Comparison of ENCODE assay signal across 9 mouse cellular contexts in genomic region chr9:72699702-72700101, GRCm38 (mm10). TPM values are rescaled to one million over a fixed set of nuclear protein-coding genes. Genes with fewer than 3 reads are reported as not detected.
DNase-seq lines count a peak whose midpoint lies in the region; ATAC-seq and TF ChIP-seq lines count a peak whose summit lies in the region.
"Had no signal": no experiment of that assay in that cellular context is flagged by ENCODE, and none has a peak within 500 bp of the region (broad histone marks: within the 10 kb centered on the region; RNA-seq: fewer than 3 reads in every experiment).

No protein-coding gene starts in this region.

- H3K36me3 ChIP-seq in heart, adult 2 months (ENCODE audit: control insufficient read depth, insufficient read depth, low read length), result peaks cover 81% of the 10 kb centered on the region
- H3K36me3 ChIP-seq in liver, embryonic 15.5 days (replicated peaks), result peaks cover 81% of the 10 kb centered on the region
- peaks cover 74% of the 10 kb centered on the region for H3K36me3 ChIP-seq in forebrain, embryonic 13.5 days (ENCODE audit: poor library complexity, severe bottlenecking)

- H3K27ac ChIP-seq in heart, adult 2 months, result peak overlapping the region; percentile 72
- peak overlapping the region; percentile 43; the same call in 1 of the 2 replicates for H3K27ac ChIP-seq in liver, embryonic 15.5 days (replicated peaks)
- no peak overlapping the region for H3K27ac ChIP-seq in forebrain, embryonic 13.5 days
- H3K27ac ChIP-seq: hindbrain, embryonic 15.5 days had no signal

- 17% methylated on average over 3 of the region's 3 CpGs for WGBS in heart, adult 2 months
- 16% methylated on average over 3 of the region's 3 CpGs for whole genome bisulfite sequencing in liver, embryonic 15.5 days (ENCODE audit: insufficient replicate concordance)
- 74% methylated on average over 3 of the region's 3 CpGs for WGBS in forebrain, embryonic 13.5 days

- DNase-seq in kidney, adult 8-10 months, result peak; percentile 39 to 43
- no peak for DNase-seq in kidney, postnatal 10 days
- DNase-seq in c-Kit-positive CD71-positive TER-119-negative erythroid progenitor cells, embryonic 14.5 days (ENCODE audit: low read depth), result peak; percentile 70
- DNase-seq in heart, adult 2 months, result peak; percentile 66 to 76
- no peak for DNase-seq in right cerebral cortex, postnatal 14 days
- no peak for DNase-seq in frontal cortex, postnatal 10 days (ENCODE audit: low spot score in 2 of 2)

- H3K4me1 ChIP-seq in heart, adult 2 months (ENCODE audit: control insufficient read depth, insufficient read depth, low read length), result peaks cover 31% of the 10 kb centered on the region
- peaks cover 53% of the 10 kb centered on the region for H3K4me1 ChIP-seq in liver, embryonic 15.5 days (replicated peaks)
- H3K4me1 ChIP-seq in forebrain, embryonic 13.5 days, result peaks cover 31% of the 10 kb centered on the region

- intact Hi-C loops in heart, adult 2 months (cut with DNase I), result no loop called here

- TF ChIP-seq POLR2A in heart, adult 2 months (IDR thresholded peaks at IDR 0.05; ENCODE audit: insufficient read depth, low read depth, low read length), result no peak

- no peaks in the 10 kb centered on the region for H3K27me3 ChIP-seq in heart, adult 2 months (ENCODE audit: control insufficient read depth, insufficient read depth, low read length)
- no peaks in the 10 kb centered on the region for H3K27me3 ChIP-seq in liver, embryonic 15.5 days
- H3K27me3 ChIP-seq in forebrain, embryonic 13.5 days, result no peaks in the 10 kb centered on the region
- H3K27me3 ChIP-seq: hindbrain, embryonic 15.5 days had no signal

- peak; percentile 91 for ATAC-seq in liver, embryonic 15.5 days (ENCODE audit: insufficient read depth)
- no peak for ATAC-seq in forebrain, embryonic 13.5 days

- no peak for TF ChIP-seq CTCF in heart, adult 2 months (IDR thresholded peaks at IDR 0.05)

- TF ChIP-seq EP300 in heart, adult 2 months (IDR thresholded peaks at IDR 0.05; ENCODE audit: insufficient read depth, low read depth, low read length), result no peak

- H3K4me2 ChIP-seq in liver, embryonic 15.5 days, result no peak overlapping the region
- H3K4me2 ChIP-seq in forebrain, embryonic 13.5 days, result no peak overlapping the region
- H3K4me2 ChIP-seq: hindbrain, embryonic 15.5 days had no signal

- H3K9ac ChIP-seq in heart, adult 2 months (ENCODE audit: low read depth, low read length), result no peak overlapping the region
- H3K9ac ChIP-seq in liver, embryonic 15.5 days, result no peak overlapping the region
- no peak overlapping the region for H3K9ac ChIP-seq in forebrain, embryonic 13.5 days
- H3K9ac ChIP-seq: hindbrain, embryonic 15.5 days had no signal

- no peak overlapping the region for H3K4me3 ChIP-seq in heart, adult 2 months
- no peak overlapping the region for H3K4me3 ChIP-seq in liver, embryonic 15.5 days (replicated peaks)
- no peak overlapping the region for H3K4me3 ChIP-seq in forebrain, embryonic 13.5 days
- H3K4me3 ChIP-seq: hindbrain, embryonic 15.5 days had no signal

- no peaks in the 10 kb centered on the region for H3K9me3 ChIP-seq in liver, embryonic 15.5 days (replicated peaks)
- no peaks in the 10 kb centered on the region for H3K9me3 ChIP-seq in forebrain, embryonic 13.5 days (replicated peaks)
- H3K9me3 ChIP-seq: hindbrain, embryonic 15.5 days had no signal

- peaks cover 8% of the 10 kb centered on the region for H3K79me2 ChIP-seq in heart, adult 2 months (replicated peaks; ENCODE audit: control insufficient read depth, insufficient read depth, low read length)

RNA-seq across cellular contexts. Expression of gene Nedd4, which starts 37.6 kb away (rescaled TPM):
- 100 to 1,000 TPM; 317 to 357 TPM for total RNA-seq in heart, adult 2 months (2021)
- polyA plus RNA-seq in heart, adult 2 months (2012; rRNA removed), result 129 and 289 TPM in 2 replicates
- polyA plus RNA-seq in liver, embryonic 15.5 days (2015; fragmentation: Nextera tagmentation; extraction: Ambion mirVana), result 90.0 and 90.8 TPM in 2 replicates
- 552 and 600 TPM in 2 replicates for polyA plus RNA-seq in forebrain, embryonic 13.5 days (2015; fragmentation: Nextera tagmentation; extraction: Ambion mirVana)

Comparison
In these comparisons a context has a peak if more than half of its experiments do, and no peak if none do; other contexts are left out.
1. DNase-seq: peak in kidney, adult 8-10 months (2 of 2), c-Kit-positive CD71-positive TER-119-negative erythroid progenitor cells, embryonic 14.5 days (single experiment) and heart, adult 2 months (2 of 2); none in kidney, postnatal 10 days (single experiment), right cerebral cortex, postnatal 14 days (single experiment) and frontal cortex, postnatal 10 days (0 of 2).